Mouse (Mus musculus): ENCODE data around the gene Eif4a1.

Gene Eif4a1

GRCm38 (mm10) chr11:69684936-69685335 lies 12.7 kb upstream of the Eif4a1 start:
- no peak for TF ChIP-seq GATA4 (IDR thresholded peaks at IDR 0.05; ENCODE audit: insufficient replicate concordance, low read length)

GRCm38 (mm10) chr11:69684128-69684745 lies 12.0 kb upstream of the Eif4a1 start:
- no peak for TF ChIP-seq GATA4 (IDR thresholded peaks at IDR 0.05; ENCODE audit: insufficient replicate concordance, low read length)

- TF ChIP-seq GATA4 (IDR thresholded peaks at IDR 0.05; ENCODE audit: insufficient replicate concordance, low read length), result no peak
Measured at GRCm38 (mm10) chr11:69683576-69683975, 11.4 kb upstream of the Eif4a1 start.

GRCm38 (mm10) chr11:69682840-69683533 lies 10.8 kb upstream of the Eif4a1 start:
- TF ChIP-seq GATA4 (IDR thresholded peaks at IDR 0.05; ENCODE audit: insufficient replicate concordance, low read length), result no peak

GRCm38 (mm10) chr11:69682209-69682839 lies 10.1 kb upstream of the Eif4a1 start:
- no peak for TF ChIP-seq GATA4 (IDR thresholded peaks at IDR 0.05; ENCODE audit: insufficient replicate concordance, low read length)

DNA sequence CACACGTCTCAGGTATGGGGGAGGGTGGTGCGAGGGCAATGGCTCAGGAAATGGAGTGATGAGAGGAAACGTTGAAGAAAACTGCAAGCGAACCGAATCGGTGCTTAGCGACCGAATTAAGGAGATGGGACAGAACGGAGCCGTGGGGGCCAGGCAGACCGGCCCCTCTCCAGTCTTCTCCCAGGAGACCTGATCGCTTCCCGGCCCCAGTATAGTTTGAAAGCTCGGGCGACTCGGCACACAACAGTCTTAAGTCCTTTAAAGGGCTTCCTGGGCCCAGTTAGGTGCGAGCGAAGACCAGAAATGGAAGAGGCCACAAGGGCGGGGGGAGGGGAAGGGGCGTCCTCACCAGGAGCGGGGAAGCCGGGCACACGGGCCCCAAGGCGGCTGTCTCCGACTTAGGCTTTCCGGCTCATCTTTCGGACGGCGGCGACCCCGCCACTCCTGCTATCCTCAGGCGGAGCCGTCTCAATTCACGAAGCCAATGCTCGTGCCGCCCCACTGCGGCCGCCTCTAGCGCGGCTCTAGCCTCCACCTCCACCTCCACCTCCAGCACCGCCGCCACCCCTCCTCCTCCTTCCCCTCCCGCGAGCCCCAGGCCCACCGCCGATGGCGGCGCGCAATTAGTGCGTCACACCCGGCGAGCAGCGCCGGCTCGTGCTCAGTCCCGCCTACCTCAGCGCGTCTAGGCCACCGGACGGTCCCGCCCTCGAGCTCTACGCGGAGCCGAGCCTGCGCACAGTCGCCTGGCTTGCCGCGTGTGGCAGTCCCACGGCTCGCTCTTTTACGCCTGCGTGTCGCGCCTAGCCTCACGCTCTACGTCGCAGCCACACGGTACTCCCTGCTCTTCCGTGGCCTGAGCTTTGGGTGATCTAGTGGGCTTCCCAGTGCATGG lies 9.3 kb upstream of the Eif4a1 start, which contains the start of gene Senp3:
Gene Senp3 (minus strand): TSS at position 771 of the 895 bp plus-strand sequence.
- no peak; the same call in 1 of the 2 replicates for TF ChIP-seq GATA4 (IDR thresholded peaks at IDR 0.05; ENCODE audit: insufficient replicate concordance, low read length)

DNA sequence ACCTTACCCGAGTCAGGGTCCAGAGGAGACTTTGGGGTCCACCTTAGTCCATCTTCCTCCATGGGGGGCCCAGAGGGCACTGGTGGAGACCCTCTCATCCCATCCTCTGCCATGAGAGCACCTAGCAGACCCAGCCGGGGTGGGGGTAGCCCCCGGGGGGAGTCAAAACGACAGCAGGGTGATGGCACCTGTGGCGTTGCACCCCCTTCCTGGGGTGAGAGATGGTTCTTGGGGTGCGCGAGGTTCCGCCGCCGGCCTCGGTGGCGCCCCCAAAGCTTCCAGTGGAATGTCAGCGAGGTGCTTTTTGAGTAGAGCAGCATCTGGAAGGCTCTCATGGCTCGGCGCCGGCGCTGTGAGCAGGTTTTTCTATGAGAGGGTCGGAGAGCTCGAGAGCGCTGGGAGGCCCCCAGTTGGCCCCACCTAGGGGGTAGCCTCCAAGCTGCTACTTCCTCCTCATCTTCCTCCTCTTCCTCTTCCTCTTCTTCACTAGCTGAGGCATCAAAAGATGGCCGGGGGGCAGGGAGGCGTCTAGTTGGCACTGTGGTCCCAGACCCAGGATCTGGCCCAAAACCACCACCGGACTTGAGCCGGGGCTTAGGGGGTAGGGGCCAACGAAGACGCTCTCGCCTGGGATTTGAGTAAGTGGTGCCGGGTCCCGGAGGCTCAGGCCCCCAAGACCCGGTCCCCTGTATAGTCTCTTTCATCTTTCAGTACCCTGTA lies 8.1 kb upstream of the Eif4a1 start:
- TF ChIP-seq GATA4 (IDR thresholded peaks at IDR 0.05; ENCODE audit: insufficient replicate concordance, low read length), result no peak

- no peak for TF ChIP-seq GATA4 (IDR thresholded peaks at IDR 0.05; ENCODE audit: insufficient replicate concordance, low read length)
Measured at GRCm38 (mm10) chr11:69679144-69679543, 6.9 kb upstream of the Eif4a1 start.

DNA sequence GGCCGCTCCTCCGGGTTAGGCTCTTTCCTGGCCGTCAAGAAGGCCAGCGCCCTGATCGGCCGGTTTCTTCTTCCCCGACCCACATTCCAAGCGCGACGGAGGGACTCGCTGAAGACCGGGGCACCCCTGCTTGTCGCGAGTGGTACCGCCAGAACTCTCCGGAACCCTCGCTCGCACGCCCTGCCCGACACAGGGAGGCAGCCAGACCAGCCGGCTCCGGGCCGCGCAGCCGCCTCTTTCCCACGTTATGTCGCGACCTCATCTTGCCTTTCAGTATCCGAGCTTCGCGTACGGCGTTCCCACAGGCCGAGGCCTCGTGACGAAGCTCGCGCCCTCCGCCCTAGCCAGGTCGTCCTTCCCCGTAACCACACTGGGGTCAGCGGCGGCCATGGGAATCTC lies 498 bp downstream of the Eif4a1 start:
- TF ChIP-seq GATA4 (IDR thresholded peaks at IDR 0.05; ENCODE audit: insufficient replicate concordance, low read length), result no peak

DNA sequence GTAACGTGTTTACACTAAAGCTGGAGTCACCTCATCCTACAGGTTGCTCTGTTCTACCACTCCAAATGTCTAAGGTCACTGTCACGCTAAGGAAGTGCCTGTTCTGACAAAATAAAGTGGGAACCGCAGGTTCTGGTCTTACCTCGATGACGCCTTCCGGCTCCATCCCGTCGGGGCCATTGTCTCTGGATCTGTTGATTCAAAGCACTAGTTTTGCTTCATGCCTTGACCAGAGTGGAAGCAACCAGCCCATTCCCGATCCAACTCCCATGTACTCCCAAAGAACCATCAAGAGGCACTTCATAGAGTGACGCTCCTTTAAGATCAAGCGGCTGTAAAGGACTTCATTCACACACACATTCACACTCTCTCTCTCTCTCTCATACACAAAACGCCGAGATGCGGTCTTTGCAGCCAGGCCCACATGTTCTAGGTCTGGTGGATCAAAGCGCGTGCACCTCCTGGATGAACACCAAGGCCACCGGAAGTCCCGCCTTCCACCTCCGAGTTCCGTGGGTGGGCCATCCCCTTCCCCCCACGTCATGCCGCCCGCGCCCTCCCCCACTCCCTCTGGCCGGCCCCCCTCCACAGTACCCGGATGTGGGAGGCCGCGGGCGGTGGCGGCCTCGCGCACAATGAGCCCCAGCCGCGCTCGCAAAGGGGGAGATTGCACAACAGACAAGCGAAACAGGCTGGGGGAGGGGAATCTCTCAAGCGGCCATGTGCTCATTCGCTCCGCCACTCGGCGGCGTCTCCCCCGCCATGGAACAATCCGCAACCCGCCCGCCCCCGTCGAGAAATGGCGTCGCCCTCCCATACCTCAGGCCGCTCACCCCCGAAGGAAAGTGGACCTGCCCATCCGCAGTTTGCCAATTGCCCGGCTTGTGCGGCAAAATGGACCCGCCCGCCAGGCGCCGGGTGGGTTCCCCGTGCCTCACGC lies 1.2 kb downstream of the Eif4a1 start:
- peak; percentile 60; the same call in 1 of the 2 replicates for TF ChIP-seq GATA4 (IDR thresholded peaks at IDR 0.05; ENCODE audit: insufficient replicate concordance, low read length)

DNA sequence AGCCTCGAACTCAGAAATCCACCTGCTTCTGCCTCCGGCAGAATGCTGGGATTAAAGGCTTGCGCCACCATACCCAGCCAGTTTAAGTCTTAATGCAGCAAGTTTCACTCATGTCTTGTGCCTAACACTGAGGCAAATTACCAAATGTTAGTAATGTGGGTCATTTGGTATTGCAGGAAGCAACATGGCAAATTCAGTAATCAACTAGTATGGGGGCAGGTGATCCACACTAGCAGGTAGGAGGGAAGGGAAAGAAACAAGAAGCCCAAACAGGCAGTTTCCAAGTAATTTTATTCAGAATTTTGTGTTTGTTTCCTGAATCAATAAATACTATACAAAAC lies 5.6 kb downstream of the Eif4a1 start:
- TF ChIP-seq GATA4 (IDR thresholded peaks at IDR 0.05; ENCODE audit: insufficient replicate concordance, low read length), result no peak

DNA sequence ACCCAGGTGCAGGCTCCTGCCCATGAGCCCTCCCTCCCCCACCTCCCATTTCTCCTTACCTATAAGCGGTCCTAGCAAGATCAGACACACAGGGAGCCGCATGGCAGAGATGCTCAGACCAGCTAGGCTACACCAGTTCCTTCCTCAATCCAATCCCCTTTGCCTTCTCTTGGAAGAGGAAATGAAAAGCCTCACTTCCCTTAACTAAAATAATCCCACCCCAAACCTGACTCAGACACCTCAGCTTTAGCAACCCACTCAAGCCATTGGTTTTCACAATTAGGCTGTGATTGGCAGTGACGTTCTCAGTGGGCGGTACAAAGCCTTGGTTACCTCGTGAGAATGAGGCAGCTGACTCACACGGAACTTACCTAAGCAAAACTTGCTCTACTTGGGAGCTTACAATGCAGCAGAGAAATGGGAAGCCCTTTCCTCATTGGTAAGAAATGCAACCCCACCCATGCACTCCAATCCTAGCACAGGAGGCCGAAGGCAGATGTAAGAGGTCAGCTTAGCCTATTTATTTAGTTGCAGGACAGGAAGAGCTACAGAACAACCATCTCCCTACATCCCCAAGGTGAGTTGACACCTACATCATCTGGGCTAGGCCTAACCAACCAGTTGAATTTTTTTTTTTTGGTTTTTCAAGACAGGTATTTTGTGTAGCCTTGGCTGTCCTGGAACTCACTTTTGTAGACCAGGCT lies 6.1 kb downstream of the Eif4a1 start, which contains the start of gene Cd68:
Gene Cd68 (minus strand): TSS at position 193 of the 704 bp plus-strand sequence.
- no peak for TF ChIP-seq GATA4 (IDR thresholded peaks at IDR 0.05; ENCODE audit: insufficient replicate concordance, low read length)

DNA sequence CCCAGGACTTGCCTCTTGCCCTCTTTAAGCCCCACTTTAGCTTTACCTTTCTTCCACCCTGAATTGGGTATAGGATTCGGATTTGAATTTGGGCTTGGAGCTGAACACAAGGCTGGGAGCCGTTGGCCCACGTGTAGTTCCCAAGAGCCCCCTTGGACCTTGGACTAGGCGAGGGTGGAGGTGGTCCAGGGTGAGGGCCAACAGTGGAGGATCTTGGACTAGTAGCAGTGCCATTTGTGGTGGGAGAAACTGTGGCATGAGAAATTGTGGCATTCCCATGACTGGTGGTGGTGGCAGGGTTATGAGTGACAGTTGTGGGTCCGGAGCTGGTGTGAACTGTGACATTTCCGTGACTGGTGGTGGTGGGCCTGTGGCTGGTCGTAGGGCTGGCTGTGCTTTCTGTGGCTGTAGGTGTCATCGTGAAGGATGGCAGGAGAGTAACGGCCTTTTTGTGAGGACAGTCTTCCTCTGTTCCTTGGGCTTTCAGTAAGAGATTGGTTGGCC lies 6.7 kb downstream of the Eif4a1 start:
- no peak for TF ChIP-seq GATA4 (IDR thresholded peaks at IDR 0.05; ENCODE audit: insufficient replicate concordance, low read length)
